Mouse (Mus musculus) heart, embryonic 12.5 days (tissue): ENCODE measurements around the gene 2010111I01Rik. TPM values are rescaled to one million over a fixed set of nuclear protein-coding genes. Genes with fewer than 3 reads are reported as not detected.

Experiments used
- ATAC-seq: fragments of 200-750 bp; cut with Nextera tagmentation; 2 replicates; pipeline ENCODE4 v1.8.0; 2017; ENCODE audit warnings: moderate TSS enrichment, moderate library complexity; ENCODE audit not compliant: insufficient number of reproducible peaks, low FRiP score
- H3K27ac ChIP-seq: fragments of 300-500 bp; sonication (generic); 2 replicates; pipeline ENCODE4 v1.5.1; 2016; ENCODE audit warnings: mild to moderate bottlenecking, moderate library complexity; ENCODE audit not compliant: poor library complexity, severe bottlenecking
- H3K27me3 ChIP-seq: fragments of 300-500 bp; sonication (generic); replicated peaks from 2 replicates; pipeline ENCODE4 v1.6.1; 2016; ENCODE audit warnings: mild to moderate bottlenecking, moderate library complexity
- H3K36me3 ChIP-seq: fragments of 300-500 bp; sonication (generic); 2 replicates; pipeline ENCODE4 v1.6.1; 2016; ENCODE audit warnings: mild to moderate bottlenecking, moderate library complexity
- H3K4me1 ChIP-seq: fragments of 300-500 bp; sonication (generic); replicated peaks from 2 replicates; pipeline ENCODE4 v1.6.1; 2016; ENCODE audit warnings: mild to moderate bottlenecking
- H3K4me2 ChIP-seq: fragments of 300-500 bp; sonication (generic); 2 replicates; pipeline ENCODE4 v1.6.1; 2016; ENCODE audit warnings: mild to moderate bottlenecking, moderate library complexity
- H3K4me3 ChIP-seq: fragments of 300-500 bp; sonication (generic); 2 replicates; pipeline ENCODE4 v1.5.1; 2016; ENCODE audit warnings: mild to moderate bottlenecking
- H3K9ac ChIP-seq: fragments of 300-500 bp; sonication (generic); 2 replicates; pipeline ENCODE4 v1.6.1; 2016; ENCODE audit warnings: mild to moderate bottlenecking, moderate library complexity
- H3K9me3 ChIP-seq: fragments of 300-500 bp; sonication (generic); replicated peaks from 2 replicates; pipeline ENCODE4 v1.6.1; 2016; ENCODE audit warnings: mild to moderate bottlenecking, moderate library complexity
- WGBS: fragments of 180-500 bp; shearing (Covaris S2); methylation state at CpG from one replicate; pipeline ENCODE4 v1.1.7; 2016; 5-methylcytosine and 5-hydroxymethylcytosine counted together
- polyA plus RNA-seq: library from polyadenylated mRNA; unstranded; fragments of >200 nt; fragmentation: Nextera tagmentation; extraction: Ambion mirVana; gene quantifications from 2 replicates; pipeline ENCODE4 v1.2.1, GENCODE M21; 2016

The 2010111I01Rik gene
- polyA plus RNA-seq, 1 experiment from 2014 or later = 53.5 TPM

- no peak; the same call in 1 of the 2 replicates for ATAC-seq
- no peak overlapping the region for H3K4me2 ChIP-seq
- H3K9me3 ChIP-seq = 0 out of 2 replicates have a peak, but pooled peaks cover 2% of the 10 kb centered on the region
- no peak overlapping the region for H3K9ac ChIP-seq
- WGBS = 40% methylated on average over 7 of the region's 7 CpGs
- peaks cover 4% of the 10 kb centered on the region; the same call in 1 of the 2 replicates for H3K4me1 ChIP-seq
- H3K36me3 ChIP-seq = no peaks in the 10 kb centered on the region
- H3K27ac ChIP-seq = no peak overlapping the region
- H3K27me3 ChIP-seq = no peaks in the 10 kb centered on the region
- no peak overlapping the region for H3K4me3 ChIP-seq
Observed at GRCm38 (mm10) chr13:63046206-63047020, 81.7 kb downstream of the 2010111I01Rik start.

- no peak overlapping the region for H3K4me2 ChIP-seq
- 55% methylated on average over 1 of the region's 1 CpGs for WGBS
- 0 out of 2 replicates have a peak, but pooled peaks cover 2% of the 10 kb centered on the region for H3K36me3 ChIP-seq
- H3K4me3 ChIP-seq = no peak overlapping the region
- H3K27me3 ChIP-seq = no peaks in the 10 kb centered on the region
- 0 out of 2 replicates have a peak, but pooled peaks cover 2% of the 10 kb centered on the region for H3K9me3 ChIP-seq
- ATAC-seq = peak; percentile 80; the same call in 1 of the 2 replicates
- no peak overlapping the region for H3K9ac ChIP-seq
- H3K4me1 ChIP-seq = no peaks in the 10 kb centered on the region
- no peak overlapping the region for H3K27ac ChIP-seq
Observed at GRCm38 (mm10) chr13:63063706-63064105, 99.0 kb downstream of the 2010111I01Rik start.

GRCm38 (mm10) chr13:63066607-63067006, 101.9 kb downstream of the 2010111I01Rik start:
- H3K36me3 ChIP-seq = 0 out of 2 replicates have a peak, but pooled peaks cover 2% of the 10 kb centered on the region
- H3K9ac ChIP-seq = no peak overlapping the region
- ATAC-seq = no peak
- 68% methylated on average over 1 of the region's 1 CpGs for WGBS
- no peak overlapping the region for H3K27ac ChIP-seq
- no peak overlapping the region for H3K4me3 ChIP-seq
- no peaks in the 10 kb centered on the region for H3K4me1 ChIP-seq
- no peak overlapping the region for H3K4me2 ChIP-seq
- H3K27me3 ChIP-seq = no peaks in the 10 kb centered on the region
- no peaks in the 10 kb centered on the region for H3K9me3 ChIP-seq

GRCm38 (mm10) chr13:63068371-63069136, 103.9 kb downstream of the 2010111I01Rik start:
- Histone ChIP-seq H3K9me3 (no peaks in the 10 kb centered on the region), H3K4me2 (no peak overlapping the region), H3K27me3 (no peaks in the 10 kb centered on the region), H3K27ac (no peak overlapping the region), H3K4me3 (no peak overlapping the region), H3K9ac (no peak overlapping the region), H3K4me1 (peaks cover 9% of the 10 kb centered on the region), H3K36me3 (0 out of 2 replicates have a peak, but pooled peaks cover 2% of the 10 kb centered on the region)
- WGBS = 77% methylated on average over 4 of the region's 4 CpGs
- ATAC-seq = no peak

- no peak overlapping the region for H3K4me2 ChIP-seq
- H3K9me3 ChIP-seq = peaks cover 1% of the 10 kb centered on the region; the same call in 1 of the 2 replicates
- no peak for ATAC-seq
- no peaks in the 10 kb centered on the region for H3K27me3 ChIP-seq
- H3K4me1 ChIP-seq = peaks cover 16% of the 10 kb centered on the region
- 0 out of 2 replicates have a peak overlapping the region, but pooled peaks have one; percentile 18 for H3K27ac ChIP-seq
- 55% methylated on average over 8 of the region's 8 CpGs for WGBS
- H3K4me3 ChIP-seq = no peak overlapping the region
- H3K9ac ChIP-seq = no peak overlapping the region
- 0 out of 2 replicates have a peak, but pooled peaks cover 2% of the 10 kb centered on the region for H3K36me3 ChIP-seq
Observed at GRCm38 (mm10) chr13:63071874-63072273, 107.2 kb downstream of the 2010111I01Rik start.

GRCm38 (mm10) chr13:63072376-63072775, 107.7 kb downstream of the 2010111I01Rik start:
- Histone ChIP-seq H3K9ac (no peak overlapping the region), H3K9me3 (peaks cover 4% of the 10 kb centered on the region; the same call in 1 of the 2 replicates), H3K27me3 (no peaks in the 10 kb centered on the region), H3K4me1 (peaks cover 16% of the 10 kb centered on the region), H3K36me3 (0 out of 2 replicates have a peak, but pooled peaks cover 2% of the 10 kb centered on the region), H3K4me2 (no peak overlapping the region), H3K4me3 (no peak overlapping the region), H3K27ac (peak overlapping the region; percentile 35; the same call in 1 of the 2 replicates)
- 10% methylated on average over 3 of the region's 3 CpGs for WGBS
- no peak for ATAC-seq

- WGBS = 36% methylated on average over 9 of the region's 9 CpGs
Observed at GRCm38 (mm10) chr13:63073911-63074675, 109.4 kb downstream of the 2010111I01Rik start.

GRCm38 (mm10) chr13:63074676-63074991, 109.9 kb downstream of the 2010111I01Rik start:
- Histone ChIP-seq H3K9me3 (peaks cover 4% of the 10 kb centered on the region; the same call in 1 of the 2 replicates), H3K27ac (peak overlapping the region; percentile 30; the same call in 1 of the 2 replicates), H3K27me3 (no peaks in the 10 kb centered on the region), H3K9ac (no peak overlapping the region), H3K4me3 (no peak overlapping the region), H3K4me2 (no peak overlapping the region), H3K36me3 (no peaks in the 10 kb centered on the region), H3K4me1 (peaks cover 16% of the 10 kb centered on the region)
- ATAC-seq = no peak
- WGBS = 61% methylated on average over 3 of the region's 3 CpGs

More at GRCm38 (mm10) chr13:63073911-63074675, 109.4 kb downstream of the 2010111I01Rik start:
- Histone ChIP-seq H3K36me3 (no peaks in the 10 kb centered on the region), H3K27ac (peak overlapping the region; percentile 30; the same call in 1 of the 2 replicates), H3K9me3 (peaks cover 4% of the 10 kb centered on the region; the same call in 1 of the 2 replicates), H3K4me1 (peaks cover 16% of the 10 kb centered on the region), H3K9ac (no peak overlapping the region), H3K27me3 (no peaks in the 10 kb centered on the region), H3K4me3 (no peak overlapping the region), H3K4me2 (no peak overlapping the region)
- ATAC-seq = no peak

GRCm38 (mm10) chr13:63075331-63075855, 110.7 kb downstream of the 2010111I01Rik start:
- H3K36me3 ChIP-seq = no peaks in the 10 kb centered on the region
- peaks cover 19% of the 10 kb centered on the region for H3K4me1 ChIP-seq
- WGBS = 83% methylated on average over 2 of the region's 2 CpGs
- H3K9me3 ChIP-seq = peaks cover 4% of the 10 kb centered on the region; the same call in 1 of the 2 replicates
- H3K4me3 ChIP-seq = no peak overlapping the region
- no peak for ATAC-seq
- H3K4me2 ChIP-seq = no peak overlapping the region
- no peak overlapping the region for H3K9ac ChIP-seq
- no peaks in the 10 kb centered on the region for H3K27me3 ChIP-seq
- no peak overlapping the region for H3K27ac ChIP-seq

GRCm38 (mm10) chr13:63080191-63080590, 115.5 kb downstream of the 2010111I01Rik start:
- ATAC-seq = no peak
- no peaks in the 10 kb centered on the region for H3K36me3 ChIP-seq
- H3K4me3 ChIP-seq = no peak overlapping the region
- H3K9me3 ChIP-seq = peaks cover 4% of the 10 kb centered on the region; the same call in 1 of the 2 replicates
- 50% methylated on average over 4 of the region's 4 CpGs for WGBS
- H3K4me2 ChIP-seq = no peak overlapping the region
- H3K4me1 ChIP-seq = 0 out of 2 replicates have a peak, but pooled peaks cover 2% of the 10 kb centered on the region
- no peaks in the 10 kb centered on the region for H3K27me3 ChIP-seq
- H3K27ac ChIP-seq = no peak overlapping the region
- H3K9ac ChIP-seq = no peak overlapping the region
